Mouse (Mus musculus) CH12.LX (cell line): ENCODE data around the gene Zfp750. TPM values are rescaled to one million over a fixed set of nuclear protein-coding genes. Genes with fewer than 3 reads are reported as not detected.
A peak's percentile ranks its signal among the peaks of the same experiment; 100 is the strongest.

ENCODE experiments used
- DNase-seq: peaks from one replicate; pipeline ENCODE4 v3.0.0-alpha.2; 2013; ENCODE audit errors: extremely low read depth
- H3K27ac ChIP-seq: 2 replicates; pipeline ENCODE4 v1.5.1; 2012; ENCODE audit warnings: low read depth, mild to moderate bottlenecking, control low read depth, moderate library complexity; ENCODE audit not compliant: insufficient read depth
- H3K27me3 ChIP-seq: replicated peaks from 2 replicates; pipeline ENCODE3; 2012; ENCODE audit warnings: inconsistent platforms
- H3K36me3 ChIP-seq, 2 experiments: replicated peaks in 1 of 2; 2 replicates each; pipeline versions ENCODE3 to v1.6.1; 2012; ENCODE audit warnings: inconsistent platforms in 1 of 2, low read length in 1 of 2, mild to moderate bottlenecking in 1 of 2, mixed read lengths in 1 of 2, moderate library complexity in 1 of 2; ENCODE audit not compliant: control insufficient read depth in 1 of 2, insufficient read depth in 1 of 2
- H3K4me1 ChIP-seq, 2 experiments: 2 replicates each; pipeline ENCODE4 v1.6.1; 2012; ENCODE audit warnings: inconsistent platforms in 1 of 2, moderate library complexity in 1 of 2; ENCODE audit not compliant: insufficient read depth in 2 of 2, control insufficient read depth in 1 of 2
- H3K4me2 ChIP-seq: 2 replicates; pipeline ENCODE4 v1.6.1; 2012; ENCODE audit warnings: low read depth, mild to moderate bottlenecking, control low read depth; ENCODE audit not compliant: poor library complexity, insufficient read depth, severe bottlenecking
- H3K4me3 ChIP-seq, 3 experiments: fragments of 150-350 bp in 1 of 3; sonication (generic) in 1 of 3; replicated peaks in 1 of 3; 2 replicates each; pipeline versions ENCODE3 to v1.5.1; 2011 to 2012; ENCODE audit warnings: low read depth in 2 of 3, low read length in 2 of 3, mild to moderate bottlenecking in 2 of 3, moderate library complexity in 2 of 3, control low read depth in 1 of 3, improper control_type of control experiment in 1 of 3, inconsistent platforms in 1 of 3, mixed read lengths in 1 of 3; ENCODE audit not compliant: poor library complexity in 1 of 3
- H3K79me2 ChIP-seq: replicated peaks from 2 replicates; pipeline ENCODE4 v1.6.1; 2012; ENCODE audit warnings: mild to moderate bottlenecking, moderate library complexity; ENCODE audit not compliant: control insufficient read depth, poor library complexity, insufficient read depth, severe bottlenecking; ENCODE audit errors: extremely low read depth
- H3K9ac ChIP-seq: 2 replicates; pipeline ENCODE4 v1.6.1; 2012; ENCODE audit warnings: low read depth, mild to moderate bottlenecking, control low read depth, moderate library complexity; ENCODE audit not compliant: insufficient read depth
- H3K9me3 ChIP-seq: replicated peaks from 2 replicates; pipeline ENCODE3; 2012; ENCODE audit warnings: low read length, inconsistent platforms, mixed read lengths
- CTCF ChIP-seq, 2 experiments: IDR thresholded peaks in 1 of 2; conservative IDR thresholded peaks in 1 of 2; 2 replicates each; pipeline ENCODE4 v1.5.1; 2011 to 2012; ENCODE audit warnings: low read depth in 2 of 2, low read length in 2 of 2, improper control_type of control experiment in 1 of 2, inconsistent platforms in 1 of 2, mild to moderate bottlenecking in 1 of 2, moderate library complexity in 1 of 2
- ELF1 ChIP-seq: IDR thresholded peaks from 2 replicates; pipeline ENCODE4 v1.6.1; 2014; ENCODE audit warnings: low read depth, mild to moderate bottlenecking, inconsistent platforms, low read length, improper control_type of control experiment
- EP300 ChIP-seq: IDR thresholded peaks from 2 replicates; pipeline ENCODE4 v1.6.1; 2011; ENCODE audit warnings: low read length, improper control_type of control experiment
- ETS1 ChIP-seq: conservative IDR thresholded peaks from 2 replicates; pipeline ENCODE4 v1.6.1; 2012; ENCODE audit warnings: low read depth, mild to moderate bottlenecking, inconsistent platforms, low read length, improper control_type of control experiment, moderate library complexity
- JUN ChIP-seq: IDR thresholded peaks from 2 replicates; pipeline ENCODE4 v1.6.1; 2011; ENCODE audit warnings: low read depth, mild to moderate bottlenecking, low read length, improper control_type of control experiment, moderate library complexity; ENCODE audit not compliant: insufficient read depth
- JUND ChIP-seq: conservative IDR thresholded peaks from 2 replicates; pipeline ENCODE4 v1.6.1; 2011; ENCODE audit warnings: low read depth, low read length, improper control_type of control experiment
- MAFK ChIP-seq: IDR thresholded peaks from 2 replicates; pipeline ENCODE4 v1.6.1; 2011; ENCODE audit warnings: low read length, improper control_type of control experiment; ENCODE audit not compliant: insufficient replicate concordance
- MAX ChIP-seq: IDR thresholded peaks from 2 replicates; pipeline ENCODE4 v1.6.1; 2011; ENCODE audit warnings: low read length, improper control_type of control experiment
- MAZ ChIP-seq: IDR thresholded peaks from 2 replicates; pipeline ENCODE4 v1.6.1; 2012; ENCODE audit warnings: low read depth, mild to moderate bottlenecking, inconsistent platforms, low read length, improper control_type of control experiment, moderate library complexity
- POLR2A ChIP-seq: IDR thresholded peaks from 2 replicates; pipeline ENCODE4 v1.6.1; 2011; ENCODE audit warnings: low read depth, mild to moderate bottlenecking, improper control_type of control experiment, low read length
- RAD21 ChIP-seq: IDR thresholded peaks from 2 replicates; pipeline ENCODE4 v1.6.1; 2011; ENCODE audit warnings: low read depth, mild to moderate bottlenecking, low read length, improper control_type of control experiment, moderate library complexity
- SIN3A ChIP-seq: IDR thresholded peaks from 2 replicates; pipeline ENCODE4 v1.6.1; 2012; ENCODE audit warnings: low read length, improper control_type of control experiment, inconsistent platforms
- USF1 ChIP-seq: IDR thresholded peaks from 2 replicates; pipeline ENCODE4 v1.6.1; 2014; ENCODE audit warnings: low read depth, mild to moderate bottlenecking, inconsistent platforms, low read length, improper control_type of control experiment
- USF2 ChIP-seq: conservative IDR thresholded peaks from 2 replicates; pipeline ENCODE4 v1.6.1; 2011; ENCODE audit warnings: low read depth, low read length, improper control_type of control experiment
- ZC3H11A ChIP-seq: IDR thresholded peaks from 2 replicates; pipeline ENCODE4 v1.6.1; 2012; ENCODE audit warnings: low read depth, mild to moderate bottlenecking, inconsistent platforms, low read length, improper control_type of control experiment
- ZKSCAN1 ChIP-seq: IDR thresholded peaks from 2 replicates; pipeline ENCODE4 v1.6.1; 2012; ENCODE audit warnings: low read depth, inconsistent platforms, low read length, improper control_type of control experiment, borderline replicate concordance
- dilution Hi-C: fragments of 300-500 bp; cut with MboI; formaldehyde crosslinking; loops from 2 replicates; pipeline ENCODE4 v1.14.3; 2020; ENCODE audit warnings: low sequenced_read_pairs; ENCODE audit not compliant: extremely low pct_unique_long_range_greater_than_20kb, extremely low pct_ligation_motif_present
- in situ Hi-C: fragments of 300-500 bp; cut with MboI; formaldehyde crosslinking; loops from 3 replicates; pipeline ENCODE4 v1.14.3; 2019; ENCODE audit warnings: low sequenced_read_pairs, low pct_ligation_motif_present, low pct_unique_long_range_greater_than_20kb, mixed read lengths
- polyA plus RNA-seq: library from polyadenylated mRNA; unstranded; fragments of >175 nt; gene quantifications from 2 replicates; pipeline ENCODE4 v1.2.1, GENCODE M21; 2012; ENCODE audit warnings: low read depth; ENCODE audit not compliant: insufficient read length
- total RNA-seq, 2 experiments: library from RNA; depleted of rRNA; stranded (reverse); fragments of 300-350 nt in 1 of 2; fragments of >200 nt in 1 of 2; gene quantifications; 2 replicates each; pipeline ENCODE4 v1.2.3; 2012 to 2014

Gene Zfp750
- total and polyA plus RNA-seq, 3 experiments, result 0.11 to 0.54 (median 0.34) TPM

GRCm38 (mm10) chr11:121552846-121553457, 33.8 kb upstream of the Zfp750 start:
- Histone ChIP-seq H3K79me2 (no peaks in the 10 kb centered on the region), H3K9me3 (no peaks in the 10 kb centered on the region), H3K36me3 (peaks cover 0 to 59% of the 10 kb centered on the region in 2 experiments), H3K4me1 (peaks cover 2 to 52% of the 10 kb centered on the region in 2 experiments), H3K4me2 (no peak overlapping the region), H3K4me3 (no peak overlapping the region), H3K9ac (no peak overlapping the region), H3K27ac (no peak overlapping the region), H3K27me3 (no peaks in the 10 kb centered on the region)
- TF ChIP-seq SIN3A (no peak), ETS1 (no peak), ZKSCAN1 (no peak), ELF1 (no peak), ZC3H11A (no peak), JUN (no peak), CTCF (conservative IDR thresholded peaks at IDR 0.05 in 1 of 2, IDR thresholded peaks at IDR 0.05 in 1 of 2; ENCODE audit: low read depth in 2 of 2, low read length in 2 of 2) (no peak), MAFK (0 out of 2 replicates have a peak, but pooled peaks have one; percentile 53), JUND (0 out of 2 replicates have a peak, but pooled peaks have one; percentile 13)
- DNase-seq, result no peak
- in situ Hi-C loops (no loop called here), dilution Hi-C loops (no loop called here)

- no peak overlapping the region for H3K4me3 ChIP-seq
- no peak overlapping the region for H3K27ac ChIP-seq
Measured at GRCm38 (mm10) chr11:121552167-121552566, 33.0 kb upstream of the Zfp750 start.

GRCm38 (mm10) chr11:121551206-121551799, 32.2 kb upstream of the Zfp750 start:
- Histone ChIP-seq H3K36me3 (peaks cover 0 to 50% of the 10 kb centered on the region in 2 experiments), H3K79me2 (no peaks in the 10 kb centered on the region), H3K4me2 (no peak overlapping the region), H3K4me3 (no peak overlapping the region)
- dilution Hi-C loops, result no loop called here
- TF ChIP-seq USF2 (no peak), JUND (no peak), USF1 (no peak), EP300 (no peak), RAD21 (no peak), ELF1 (no peak), ZKSCAN1 (no peak), MAX (no peak), ZC3H11A (no peak)
- TF ChIP-seq, all 38 proteins: peak for 0
- Histone ChIP-seq H3K9ac (no peak overlapping the region), H3K27ac (no peak overlapping the region), H3K27me3 (no peaks in the 10 kb centered on the region), H3K9me3 (no peaks in the 10 kb centered on the region), H3K4me1 (peaks cover 2 to 60% of the 10 kb centered on the region in 2 experiments)
- DNase-seq, result no peak
- in situ Hi-C loops, result no loop called here

More at GRCm38 (mm10) chr11:121552167-121552566, 33.0 kb upstream of the Zfp750 start:
- no peak for DNase-seq
- no peak overlapping the region for H3K4me2 ChIP-seq
- in situ Hi-C loops, result no loop called here
- dilution Hi-C loops, result no loop called here
- H3K36me3 ChIP-seq, result peaks cover 0 to 52% of the 10 kb centered on the region in 2 experiments
- no peak overlapping the region for H3K9ac ChIP-seq
- TF ChIP-seq POLR2A, result no peak
- no peak for TF ChIP-seq ETS1
- no peak for TF ChIP-seq CTCF (conservative IDR thresholded peaks at IDR 0.05 in 1 of 2, IDR thresholded peaks at IDR 0.05 in 1 of 2; ENCODE audit: low read depth in 2 of 2, low read length in 2 of 2)
- no peak for TF ChIP-seq MAZ
- H3K4me1 ChIP-seq, result peaks cover 2 to 59% of the 10 kb centered on the region in 2 experiments
- no peaks in the 10 kb centered on the region for H3K79me2 ChIP-seq
- no peaks in the 10 kb centered on the region for H3K9me3 ChIP-seq
- no peaks in the 10 kb centered on the region for H3K27me3 ChIP-seq
